Mouse (Mus musculus) forebrain, embryonic 16.5 days (tissue): ENCODE measurements around the gene Nln. TPM values are rescaled to one million over a fixed set of nuclear protein-coding genes. Genes with fewer than 3 reads are reported as not detected.

Experiments
- ATAC-seq: fragments of 200-750 bp; cut with Nextera tagmentation; 2 replicates; pipeline ENCODE4 v1.8.0; 2017; ENCODE audit warnings: mild to moderate bottlenecking, moderate library complexity
- H3K27ac ChIP-seq: fragments of 300-500 bp; sonication (generic); 2 replicates; pipeline ENCODE4 v1.5.1; 2014; ENCODE audit warnings: low read length, control low read depth
- H3K27me3 ChIP-seq: fragments of 300-500 bp; sonication (generic); replicated peaks from 2 replicates; pipeline ENCODE4 v1.6.1; 2014; ENCODE audit warnings: low read length; ENCODE audit not compliant: control insufficient read depth, insufficient read depth
- H3K36me3 ChIP-seq: fragments of 300-500 bp; sonication (generic); 2 replicates; pipeline ENCODE4 v1.6.1; 2014; ENCODE audit not compliant: control insufficient read depth, insufficient read depth
- H3K4me1 ChIP-seq: fragments of 300-500 bp; sonication (generic); replicated peaks from 2 replicates; pipeline ENCODE4 v1.6.1; 2014; ENCODE audit warnings: low read length; ENCODE audit not compliant: control insufficient read depth, insufficient read depth
- H3K4me2 ChIP-seq: fragments of 300-500 bp; sonication (generic); 2 replicates; pipeline ENCODE4 v1.6.1; 2014; ENCODE audit warnings: mild to moderate bottlenecking, low read length, control low read depth
- H3K4me3 ChIP-seq: fragments of 300-500 bp; sonication (generic); replicated peaks from 2 replicates; pipeline ENCODE4 v1.5.1; 2014; ENCODE audit warnings: mild to moderate bottlenecking, low read length, control low read depth
- H3K9ac ChIP-seq: fragments of 300-500 bp; sonication (generic); replicated peaks from 2 replicates; pipeline ENCODE4 v1.6.1; 2014; ENCODE audit warnings: low read depth, low read length, control low read depth
- H3K9me3 ChIP-seq: fragments of 300-500 bp; sonication (generic); 2 replicates; pipeline ENCODE4 v1.6.1; 2016; ENCODE audit warnings: low read length; ENCODE audit not compliant: control insufficient read depth
- WGBS: fragments of 180-500 bp; shearing (Covaris S2); extraction: QIAGEN DNeasy Blood & Tissue Kit; methylation state at CpG from one replicate; pipeline ENCODE4 v1.1.7; 2014; 5-methylcytosine and 5-hydroxymethylcytosine counted together
- polyA plus RNA-seq: library from polyadenylated mRNA; unstranded; fragments of >200 nt; fragmentation: Nextera tagmentation; extraction: Ambion mirVana; gene quantifications from 2 replicates; pipeline ENCODE4 v1.2.1, GENCODE M21; 2015

The Nln gene
- polyA plus RNA-seq, 1 experiment from 2014 or later = 45.8 TPM

DNA sequence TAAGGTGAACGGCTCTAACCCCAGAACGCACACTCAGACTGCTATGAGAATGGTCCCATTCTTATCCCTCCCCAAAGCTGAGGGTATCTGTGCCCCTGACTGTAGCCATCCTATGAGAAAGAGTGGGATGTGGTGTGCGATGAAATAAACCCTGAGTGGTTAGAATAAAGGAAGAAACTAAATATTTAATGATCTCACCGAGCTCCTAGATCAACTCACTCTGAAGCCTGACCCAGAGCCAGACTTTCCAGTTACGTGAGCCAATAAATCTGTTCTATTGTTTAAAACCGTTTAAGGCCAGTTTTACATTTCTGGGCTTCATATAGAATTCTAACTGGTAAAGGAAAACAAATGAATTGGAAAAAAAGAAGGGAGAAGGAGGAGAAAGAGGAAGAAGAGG lies 32.4 kb downstream of the Nln start:
- no peak overlapping the region for H3K27ac ChIP-seq
- H3K36me3 ChIP-seq = no peaks in the 10 kb centered on the region
- no peaks in the 10 kb centered on the region for H3K27me3 ChIP-seq
- H3K4me2 ChIP-seq = no peak overlapping the region
- H3K4me1 ChIP-seq = 0 out of 2 replicates have a peak, but pooled peaks cover 2% of the 10 kb centered on the region
- no peak overlapping the region for H3K4me3 ChIP-seq
- H3K9me3 ChIP-seq = no peaks in the 10 kb centered on the region
- H3K9ac ChIP-seq = no peak overlapping the region
- ATAC-seq = no peak
- 58% methylated on average over 6 of the region's 6 CpGs for WGBS

DNA sequence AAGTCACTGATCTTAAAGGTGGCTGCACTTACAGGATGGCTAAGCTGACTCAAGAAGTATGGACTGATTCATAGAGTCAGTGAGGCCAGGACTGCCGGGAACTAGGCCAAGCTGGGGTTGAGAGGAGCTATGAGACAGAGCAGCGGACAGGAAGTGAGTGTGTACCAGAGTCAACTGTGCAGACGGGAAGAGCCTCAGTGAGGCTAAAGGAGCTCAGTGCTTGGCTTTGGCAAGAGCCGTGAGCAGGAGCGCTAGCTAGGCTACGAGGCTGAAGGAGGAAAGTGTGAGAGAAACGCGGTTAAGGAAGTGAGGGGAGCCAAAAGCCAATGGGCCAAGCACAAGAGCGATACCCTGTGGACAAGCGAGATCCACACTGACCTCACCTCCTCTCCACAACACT lies 34.7 kb downstream of the Nln start:
- Histone ChIP-seq H3K27ac (no peak overlapping the region), H3K4me2 (no peak overlapping the region), H3K36me3 (no peaks in the 10 kb centered on the region), H3K4me3 (no peak overlapping the region), H3K9ac (no peak overlapping the region), H3K4me1 (0 out of 2 replicates have a peak, but pooled peaks cover 2% of the 10 kb centered on the region), H3K27me3 (no peaks in the 10 kb centered on the region), H3K9me3 (no peaks in the 10 kb centered on the region)
- WGBS = 84% methylated on average over 10 of the region's 10 CpGs
- ATAC-seq = no peak

- no peak for ATAC-seq
- Histone ChIP-seq H3K9me3 (no peaks in the 10 kb centered on the region), H3K27me3 (no peaks in the 10 kb centered on the region), H3K27ac (no peak overlapping the region), H3K9ac (no peak overlapping the region), H3K36me3 (peaks cover under 1% of the 10 kb centered on the region; the same call in 1 of the 2 replicates), H3K4me3 (no peak overlapping the region), H3K4me2 (no peak overlapping the region), H3K4me1 (0 out of 2 replicates have a peak, but pooled peaks cover 2% of the 10 kb centered on the region)
- WGBS = 95% methylated on average over 8 of the region's 8 CpGs
Measured at GRCm38 (mm10) chr13:104074230-104074629, 35.2 kb downstream of the Nln start.

GRCm38 (mm10) chr13:104072351-104072750 lies 37.1 kb downstream of the Nln start:
- Histone ChIP-seq H3K9ac (no peak overlapping the region), H3K36me3 (peaks cover 5% of the 10 kb centered on the region; the same call in 1 of the 2 replicates), H3K9me3 (no peaks in the 10 kb centered on the region), H3K27me3 (no peaks in the 10 kb centered on the region), H3K4me2 (no peak overlapping the region), H3K4me1 (0 out of 2 replicates have a peak, but pooled peaks cover 2% of the 10 kb centered on the region), H3K4me3 (no peak overlapping the region), H3K27ac (no peak overlapping the region)
- ATAC-seq = no peak
- WGBS = 73% methylated on average over 9 of the region's 9 CpGs

GRCm38 (mm10) chr13:104070703-104071102 lies 38.7 kb downstream of the Nln start:
- Histone ChIP-seq H3K4me2 (no peak overlapping the region), H3K4me3 (no peak overlapping the region), H3K9ac (no peak overlapping the region), H3K27ac (no peak overlapping the region), H3K36me3 (peaks cover 5% of the 10 kb centered on the region; the same call in 1 of the 2 replicates), H3K9me3 (no peaks in the 10 kb centered on the region), H3K4me1 (no peaks in the 10 kb centered on the region), H3K27me3 (no peaks in the 10 kb centered on the region)
- WGBS = 62% methylated on average over 3 of the region's 3 CpGs
- no peak for ATAC-seq

DNA sequence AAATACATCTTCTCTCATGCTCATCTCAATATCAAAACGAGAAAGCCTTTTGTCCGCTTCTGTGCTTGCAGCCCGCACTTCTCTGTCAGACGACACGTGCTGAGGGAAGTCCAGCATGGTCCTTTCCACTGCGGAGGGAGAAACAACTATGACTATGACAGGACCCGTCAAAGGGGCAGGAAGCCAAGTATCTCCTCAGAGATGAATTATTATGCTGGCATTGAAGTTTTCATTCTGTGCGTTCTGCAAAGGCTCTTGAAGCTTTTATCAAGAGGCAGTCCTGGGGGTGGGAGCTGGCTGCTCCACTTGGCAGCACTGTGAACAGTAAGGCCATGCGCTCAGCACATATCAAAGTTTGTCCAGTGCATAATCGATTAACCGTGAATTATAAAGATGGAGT lies 40.2 kb downstream of the Nln start:
- ATAC-seq = no peak
- WGBS = 86% methylated on average over 11 of the region's 11 CpGs
- Histone ChIP-seq H3K4me2 (no peak overlapping the region), H3K9me3 (no peaks in the 10 kb centered on the region), H3K27ac (no peak overlapping the region), H3K4me1 (no peaks in the 10 kb centered on the region), H3K9ac (no peak overlapping the region), H3K4me3 (no peak overlapping the region), H3K36me3 (peaks cover 5% of the 10 kb centered on the region; the same call in 1 of the 2 replicates), H3K27me3 (no peaks in the 10 kb centered on the region)

DNA sequence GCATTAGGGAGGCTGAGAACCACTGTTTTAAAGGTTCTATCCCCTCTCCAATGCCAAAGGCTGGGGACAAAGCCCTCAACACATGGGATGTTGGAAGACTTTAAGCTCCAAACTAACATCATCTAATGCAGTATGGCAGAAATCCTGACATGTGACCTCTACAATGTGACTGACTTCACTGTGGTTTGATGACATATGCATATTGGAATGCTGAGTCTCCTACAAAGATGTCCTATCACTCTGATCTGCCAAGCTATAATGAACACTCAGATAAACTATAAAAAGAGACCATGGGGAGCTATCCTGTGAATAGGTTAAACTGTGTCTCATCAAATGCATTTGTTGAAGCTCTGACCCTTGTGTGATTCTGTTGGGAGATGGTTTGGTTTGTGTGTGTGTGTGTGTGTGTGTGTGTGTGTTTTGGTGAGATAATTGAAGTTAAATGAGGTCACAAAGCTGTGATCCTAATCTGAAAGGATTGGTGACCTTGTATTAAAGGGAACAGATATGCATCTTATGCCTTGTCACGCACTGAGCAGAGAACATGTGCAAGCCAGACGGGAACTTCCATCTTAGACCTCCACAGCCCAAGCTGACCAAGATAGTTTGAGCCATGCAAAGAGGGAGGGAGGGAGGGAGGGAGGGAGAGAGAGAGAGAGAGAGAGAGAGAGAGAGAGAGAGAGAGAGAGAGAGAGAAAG lies 43.6 kb downstream of the Nln start:
- WGBS = 96% methylated on average over 2 of the region's 2 CpGs
- no peak overlapping the region for H3K4me3 ChIP-seq
- ATAC-seq = no peak
- H3K27me3 ChIP-seq = no peaks in the 10 kb centered on the region
- no peak overlapping the region for H3K9ac ChIP-seq
- peaks cover 7% of the 10 kb centered on the region; the same call in 1 of the 2 replicates for H3K36me3 ChIP-seq
- no peak overlapping the region for H3K4me2 ChIP-seq
- H3K4me1 ChIP-seq = no peaks in the 10 kb centered on the region
- no peak overlapping the region for H3K27ac ChIP-seq
- no peaks in the 10 kb centered on the region for H3K9me3 ChIP-seq

- Histone ChIP-seq H3K27ac (no peak overlapping the region), H3K4me1 (no peaks in the 10 kb centered on the region), H3K36me3 (0 out of 2 replicates have a peak, but pooled peaks cover 2% of the 10 kb centered on the region), H3K9ac (no peak overlapping the region), H3K4me2 (no peak overlapping the region), H3K27me3 (no peaks in the 10 kb centered on the region), H3K4me3 (no peak overlapping the region), H3K9me3 (no peaks in the 10 kb centered on the region)
- 81% methylated on average over 9 of the region's 9 CpGs for WGBS
- ATAC-seq = no peak
Measured at GRCm38 (mm10) chr13:104063061-104063460, 46.4 kb downstream of the Nln start.

DNA sequence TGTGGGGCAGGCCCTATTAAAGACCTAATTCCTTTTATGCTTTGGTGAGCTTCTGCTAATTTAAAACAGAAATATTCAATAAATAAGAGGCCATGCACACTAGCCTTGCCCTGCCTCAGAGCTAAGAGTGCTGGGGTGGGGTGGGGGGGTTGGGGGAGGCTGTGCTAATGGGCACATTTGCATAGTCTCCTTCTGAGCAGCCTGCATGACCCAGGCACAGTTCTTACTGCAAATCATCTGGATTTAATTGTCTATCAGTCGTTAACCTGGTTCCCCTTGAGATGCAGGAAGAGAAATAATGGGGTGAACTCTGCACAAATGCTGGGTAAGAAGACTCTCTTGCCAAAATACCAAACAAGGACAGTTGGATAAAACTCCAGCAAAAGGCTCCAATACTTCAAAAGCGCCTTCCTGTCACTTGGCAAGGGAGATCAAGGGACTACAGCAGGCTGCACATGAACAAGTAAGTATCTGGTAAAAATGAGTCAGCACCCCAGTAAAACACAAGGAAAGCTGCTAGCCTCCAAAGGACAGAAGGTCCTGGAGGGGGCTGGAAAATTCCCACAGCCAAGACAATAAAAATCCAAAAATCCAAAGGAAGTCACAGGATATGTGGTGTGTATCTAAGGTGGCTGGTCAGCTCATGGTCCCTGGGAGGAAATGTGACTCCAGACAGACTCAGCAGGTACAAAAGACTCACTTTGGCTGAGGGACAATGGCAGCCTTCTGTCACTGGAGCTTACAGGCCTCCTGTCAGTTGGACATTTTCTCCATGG lies 47.3 kb downstream of the Nln start:
- Histone ChIP-seq H3K4me3 (no peak overlapping the region), H3K9me3 (no peaks in the 10 kb centered on the region), H3K9ac (no peak overlapping the region), H3K4me1 (no peaks in the 10 kb centered on the region), H3K27ac (no peak overlapping the region), H3K4me2 (no peak overlapping the region), H3K36me3 (0 out of 2 replicates have a peak, but pooled peaks cover 2% of the 10 kb centered on the region), H3K27me3 (no peaks in the 10 kb centered on the region)
- peak; percentile 43; the same call in 1 of the 2 replicates for ATAC-seq
- 27% methylated on average over 2 of the region's 2 CpGs for WGBS
